Mouse (Mus musculus) heart, postnatal 14 days (tissue): ENCODE results near the gene Cul9. TPM values are rescaled to one million over a fixed set of nuclear protein-coding genes. Genes with fewer than 3 reads are reported as not detected.

Experiments used
- DNase-seq, 2 experiments: peaks; one replicate each; pipeline ENCODE4 v3.0.0; 2021 to 2022
- intact Hi-C: fragments of 180-260 bp; cut with DNase I; formaldehyde crosslinking; loops from one replicate; pipeline ENCODE4 v1.15.1; 2025
- total RNA-seq, 2 experiments: library from RNA; stranded (reverse); gene quantifications; 2 replicates each; pipeline ENCODE4 v1.2.3; 2021

Cul9 gene
- total RNA-seq, 2 experiments from 2014 or later = 17.0 to 18.2 TPM

GRCm38 (mm10) chr17:46554646-46554976, 8.4 kb upstream of the Cul9 start:
- intact Hi-C loops = no loop called here
- peak in 1 of 2 experiments; percentile 40 for DNase-seq

DNA sequence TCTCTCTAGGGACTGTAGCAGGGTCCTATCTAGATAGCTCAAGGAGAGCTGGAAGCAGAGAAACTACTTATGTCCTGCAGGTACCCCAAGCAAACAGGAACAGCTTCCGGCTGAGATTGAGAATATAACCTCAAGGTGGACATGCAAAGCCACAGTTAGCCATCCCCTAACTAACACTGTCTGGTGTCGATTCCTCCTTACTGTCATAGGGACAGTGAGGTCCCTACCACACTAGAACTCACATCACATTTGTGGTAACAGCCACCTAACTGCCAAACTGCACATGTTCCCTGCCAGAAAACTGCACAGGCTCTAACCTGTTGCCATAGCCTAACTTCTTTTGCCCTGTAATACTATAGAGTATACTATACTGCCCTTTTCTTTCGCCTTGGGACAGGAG, 7.7 kb upstream of the Cul9 start:
- intact Hi-C loops = no loop called here

GRCm38 (mm10) chr17:46553469-46553868, 7.3 kb upstream of the Cul9 start:
- intact Hi-C loops = no loop called here

More for the DNA sequence above, 7.7 kb upstream of the Cul9 start:
- no peak for DNase-seq

DNA sequence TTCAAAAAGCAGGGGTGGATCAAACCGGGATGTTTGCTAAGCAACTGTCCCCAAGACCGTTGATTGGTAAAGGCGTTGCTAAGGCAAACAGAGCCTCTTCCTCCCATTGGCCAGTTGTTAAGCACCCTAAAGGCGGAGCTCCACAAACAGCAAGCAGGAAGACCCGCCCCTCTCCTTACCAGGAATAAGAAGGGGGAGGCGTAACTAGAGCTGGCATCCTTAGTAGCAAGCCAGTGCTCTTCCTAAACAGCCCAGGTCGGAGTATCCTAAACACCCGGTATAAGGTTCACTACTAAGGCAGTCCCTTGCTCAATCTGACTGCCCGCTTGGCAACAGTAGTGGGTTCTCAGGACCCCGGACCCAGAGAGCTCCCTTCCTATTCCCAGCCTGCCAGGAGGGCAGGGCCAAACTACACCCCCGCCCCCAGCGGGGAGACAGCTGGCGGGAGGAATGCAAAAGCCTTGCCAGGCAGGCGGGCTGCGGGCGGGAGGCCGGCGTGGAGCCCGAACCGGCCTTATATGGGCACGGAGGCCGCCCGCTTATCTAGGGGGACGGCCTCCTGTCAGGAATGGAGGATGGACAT, 6.7 kb upstream of the Cul9 start:
- intact Hi-C loops = no loop called here
- DNase-seq = peak; percentile 92 to 95

More at GRCm38 (mm10) chr17:46553469-46553868, 7.3 kb upstream of the Cul9 start:
- DNase-seq = peak in 1 of 2 experiments; percentile 13

DNA sequence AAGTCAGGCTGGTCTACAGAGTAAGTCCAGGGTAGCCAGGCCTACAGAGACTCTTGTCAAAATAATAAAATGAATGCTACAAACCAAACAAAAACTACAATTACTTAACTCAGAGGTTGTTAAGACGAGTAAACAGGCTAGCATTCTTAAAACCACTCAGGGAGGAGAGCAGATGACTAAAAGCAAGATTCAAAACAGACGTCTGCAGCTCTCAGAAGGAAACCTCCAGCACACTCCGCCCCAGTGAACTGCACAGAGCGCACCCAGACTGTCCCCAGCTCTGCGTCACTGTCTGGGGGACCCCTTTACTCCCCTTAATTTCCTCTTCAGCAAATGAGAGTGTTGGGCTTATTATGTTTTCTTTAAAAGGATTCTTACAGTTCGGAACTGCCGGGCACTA, 6.0 kb upstream of the Cul9 start:
- DNase-seq = no peak
- intact Hi-C loops = no loop called here

DNA sequence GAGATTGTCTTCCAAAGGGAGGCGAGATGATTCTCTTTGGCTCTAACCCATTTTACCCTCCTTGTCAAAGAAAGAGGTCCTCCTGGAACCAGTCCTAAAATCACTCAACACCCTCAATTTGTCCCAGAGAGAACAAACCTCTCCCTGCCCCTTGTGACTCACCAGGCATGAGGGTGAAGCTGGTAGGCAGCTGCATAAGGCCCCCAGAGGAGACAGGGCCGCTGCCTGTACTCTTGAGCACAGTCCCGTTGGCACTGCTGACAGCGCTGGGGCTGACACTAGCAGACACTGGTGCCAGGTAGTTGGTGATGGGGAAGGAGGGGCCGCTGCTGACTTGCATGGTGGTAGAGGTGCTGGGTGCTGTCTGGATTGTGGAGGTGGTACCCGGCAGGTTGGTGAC, 5.2 kb upstream of the Cul9 start:
- intact Hi-C loops = no loop called here
- peak in 1 of 2 experiments; percentile 31 for DNase-seq

DNA sequence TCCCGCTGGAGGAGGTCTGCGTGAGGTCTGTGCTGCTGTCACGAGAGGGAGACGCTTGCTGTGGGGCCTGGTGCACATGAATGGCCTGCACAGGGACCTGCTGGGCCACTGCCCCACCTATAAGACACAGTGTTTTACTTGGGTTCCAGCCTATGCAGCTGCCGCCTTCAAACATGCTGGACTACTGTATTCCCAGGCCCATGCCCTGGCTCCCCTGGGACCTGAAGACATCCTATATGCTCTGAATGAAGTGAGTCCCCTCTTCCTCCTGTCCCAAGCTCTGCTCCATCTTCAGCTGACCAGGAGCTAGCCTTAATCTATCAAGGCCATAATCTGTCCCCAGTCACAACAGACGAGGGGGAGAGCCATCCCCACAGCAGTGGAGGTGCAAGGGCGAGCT, 4.7 kb upstream of the Cul9 start:
- intact Hi-C loops = no loop called here
- DNase-seq = no peak

DNA sequence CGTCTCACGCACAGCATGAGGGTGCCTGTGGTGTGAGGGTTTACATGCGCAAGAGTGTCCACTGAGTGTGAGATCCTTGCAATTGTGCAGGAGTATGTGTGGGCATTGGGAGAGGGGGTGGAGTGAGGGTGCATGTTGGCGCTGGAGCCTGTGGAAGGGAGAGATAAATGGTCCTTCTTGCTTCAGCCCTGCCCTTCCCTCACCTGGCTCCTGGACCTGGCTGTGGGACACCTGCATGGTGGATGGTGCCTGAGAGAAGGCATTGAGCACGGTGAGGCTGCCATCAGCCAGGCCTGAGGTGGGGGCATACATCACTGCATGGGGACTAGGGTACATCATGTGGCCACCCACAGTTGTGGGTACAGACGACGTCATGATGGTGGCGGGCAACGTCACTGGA, 3.5 kb upstream of the Cul9 start:
- no peak for DNase-seq
- intact Hi-C loops = no loop called here

DNA sequence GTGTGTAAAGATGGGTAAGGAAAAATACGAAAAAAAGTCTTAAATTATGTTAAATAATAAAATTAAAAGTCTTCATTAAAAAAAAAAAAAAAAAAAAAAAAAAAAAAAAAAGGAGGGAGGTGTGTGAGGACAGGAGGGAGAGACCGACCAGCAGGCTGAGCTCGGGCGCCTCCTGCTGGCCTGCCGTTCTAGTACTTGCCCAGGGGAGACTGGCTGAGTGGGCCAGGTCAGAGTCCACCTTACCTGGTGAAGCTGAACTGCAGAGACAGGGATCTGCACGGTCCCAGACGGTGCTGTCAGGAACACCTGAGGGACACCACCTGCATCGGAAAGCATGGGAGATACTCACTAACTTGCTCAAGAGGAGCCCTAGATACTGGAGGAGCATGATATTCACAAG, 3.0 kb upstream of the Cul9 start:
- intact Hi-C loops = no loop called here
- peak; percentile 49 to 61 for DNase-seq

GRCm38 (mm10) chr17:46548741-46549140, 2.6 kb upstream of the Cul9 start:
- intact Hi-C loops = no loop called here
- DNase-seq = no peak

DNA sequence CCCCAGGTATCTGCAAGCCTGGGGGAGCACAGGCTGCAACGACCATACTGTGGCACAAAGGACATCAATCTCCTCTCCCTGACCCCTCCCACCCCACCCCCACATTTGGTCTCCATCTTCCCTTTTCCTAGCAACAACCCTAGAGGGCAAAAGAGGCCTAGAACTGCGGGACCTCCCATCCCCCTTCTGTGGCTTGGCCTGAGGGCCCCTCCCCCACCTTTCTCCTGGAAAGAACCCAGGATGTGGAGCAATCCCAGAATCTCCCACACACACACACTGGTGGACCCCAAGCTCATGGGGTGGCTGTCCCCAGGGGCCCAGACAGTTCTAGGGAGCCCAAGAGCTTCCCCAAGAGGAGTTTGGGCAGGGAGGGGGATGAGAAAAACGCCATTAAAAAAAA, 1.7 kb upstream of the Cul9 start:
- DNase-seq = no peak
- intact Hi-C loops = no loop called here

DNA sequence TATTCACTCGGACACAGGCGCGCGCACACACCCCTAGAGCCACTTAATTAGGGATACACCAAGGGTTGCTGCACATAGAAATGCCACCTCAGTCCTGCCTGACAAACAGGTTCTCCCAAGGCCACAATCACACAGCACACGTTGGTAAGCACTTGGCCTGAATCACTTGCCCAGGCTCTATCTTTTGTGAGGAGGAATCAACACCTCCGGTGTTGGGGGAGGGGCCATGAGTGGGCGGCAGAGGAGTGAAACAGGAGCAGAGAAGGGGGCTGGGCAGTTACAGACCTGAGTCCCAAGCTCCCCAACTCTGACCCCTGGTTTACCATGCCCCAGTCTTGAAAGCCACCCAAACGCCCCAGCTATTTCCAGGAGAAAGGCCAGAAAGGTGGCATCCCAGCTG, 807 bp upstream of the Cul9 start:
- no peak for DNase-seq

DNA sequence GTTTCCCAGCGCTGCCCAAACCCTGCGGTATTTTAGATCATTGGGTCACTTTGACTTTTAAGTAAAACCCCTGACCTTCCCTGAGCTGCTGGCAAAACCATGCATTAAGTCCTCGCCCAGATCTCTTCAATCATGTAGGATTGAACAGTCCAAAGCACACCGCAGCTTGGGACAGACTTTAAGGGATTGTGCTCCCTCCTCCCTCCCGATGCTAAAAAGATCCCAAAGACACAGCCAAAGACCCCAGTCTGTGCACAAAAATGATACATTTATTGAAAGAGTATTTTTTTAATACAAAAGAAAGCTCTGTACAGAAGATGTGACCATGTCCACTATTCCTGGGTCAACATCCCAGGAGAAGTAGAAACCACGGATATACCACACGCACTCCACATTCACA, 403 bp upstream of the Cul9 start:
- DNase-seq = no peak
- intact Hi-C loops = no loop called here

More for the DNA sequence above, 807 bp upstream of the Cul9 start:
- intact Hi-C loops = no loop called here

DNA sequence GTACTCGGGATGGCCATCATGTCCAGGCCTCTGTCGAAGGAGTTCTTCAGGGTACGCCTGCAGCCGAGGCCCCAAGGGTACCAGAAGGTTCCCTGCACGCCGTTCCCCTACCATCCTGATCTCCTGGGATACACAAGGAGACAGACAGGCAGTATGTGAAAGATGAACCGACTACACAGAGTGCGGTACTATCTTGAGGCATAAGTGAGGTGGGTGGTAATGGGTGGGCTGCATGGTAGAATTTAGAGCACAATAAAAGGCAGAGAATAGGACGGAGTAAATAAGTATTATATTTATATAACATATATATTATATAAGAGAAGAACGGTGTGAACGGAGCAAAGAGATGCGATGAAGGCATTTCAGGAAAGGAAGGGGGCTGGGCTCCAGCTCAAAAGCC, 2.5 kb downstream of the Cul9 start:
- intact Hi-C loops = no loop called here
- no peak for DNase-seq

DNA sequence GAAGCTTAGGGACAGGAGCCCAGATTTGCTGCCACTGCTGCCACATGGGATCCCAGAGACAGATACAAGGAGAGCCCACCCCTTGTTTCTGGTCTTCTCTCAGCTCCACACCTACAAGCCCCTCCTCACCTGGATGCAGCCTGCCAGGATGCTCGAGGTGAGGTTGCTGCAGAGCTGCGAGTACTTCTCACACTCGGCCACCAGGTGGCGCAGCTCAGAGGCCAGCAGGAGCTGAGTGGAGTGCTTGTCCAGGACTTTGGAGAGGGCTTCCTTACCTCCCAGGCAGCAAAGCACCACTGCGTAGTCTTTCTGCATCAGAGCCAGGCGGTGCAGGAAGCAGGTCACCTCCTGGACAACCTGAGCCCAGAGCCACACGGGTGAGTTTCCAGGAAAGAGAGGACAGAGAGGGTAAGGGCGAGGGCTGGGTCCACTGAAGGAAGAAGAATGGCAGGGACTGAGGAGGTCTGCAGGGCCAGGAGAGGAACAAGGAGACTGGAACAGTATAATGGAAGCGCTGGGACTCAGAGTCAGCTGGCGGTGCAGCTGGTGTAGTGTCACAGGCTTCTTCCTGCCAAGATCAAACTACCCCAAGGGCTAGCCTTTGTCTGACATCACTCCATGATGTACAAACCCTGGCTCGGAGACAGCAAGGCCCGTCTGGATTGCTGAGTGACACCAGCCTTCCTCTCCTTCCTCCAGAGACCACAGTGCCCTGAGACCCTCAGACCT, 20.4 kb downstream of the Cul9 start:
- intact Hi-C loops = loop anchor here (1.0 to 2.0 kb wide), 3 partner anchors 64 to 189 kb away; no protein-coding TSS in a partner anchor
- peak; percentile 84 to 88 for DNase-seq

- DNase-seq = no peak
- intact Hi-C loops = loop anchor here (1.0 to 2.0 kb wide), 3 partner anchors 64 to 190 kb away; no protein-coding TSS in a partner anchor
These were observed 21.1 kb downstream of the Cul9 start for GRCm38 (mm10) chr17:46525065-46525464.

DNA sequence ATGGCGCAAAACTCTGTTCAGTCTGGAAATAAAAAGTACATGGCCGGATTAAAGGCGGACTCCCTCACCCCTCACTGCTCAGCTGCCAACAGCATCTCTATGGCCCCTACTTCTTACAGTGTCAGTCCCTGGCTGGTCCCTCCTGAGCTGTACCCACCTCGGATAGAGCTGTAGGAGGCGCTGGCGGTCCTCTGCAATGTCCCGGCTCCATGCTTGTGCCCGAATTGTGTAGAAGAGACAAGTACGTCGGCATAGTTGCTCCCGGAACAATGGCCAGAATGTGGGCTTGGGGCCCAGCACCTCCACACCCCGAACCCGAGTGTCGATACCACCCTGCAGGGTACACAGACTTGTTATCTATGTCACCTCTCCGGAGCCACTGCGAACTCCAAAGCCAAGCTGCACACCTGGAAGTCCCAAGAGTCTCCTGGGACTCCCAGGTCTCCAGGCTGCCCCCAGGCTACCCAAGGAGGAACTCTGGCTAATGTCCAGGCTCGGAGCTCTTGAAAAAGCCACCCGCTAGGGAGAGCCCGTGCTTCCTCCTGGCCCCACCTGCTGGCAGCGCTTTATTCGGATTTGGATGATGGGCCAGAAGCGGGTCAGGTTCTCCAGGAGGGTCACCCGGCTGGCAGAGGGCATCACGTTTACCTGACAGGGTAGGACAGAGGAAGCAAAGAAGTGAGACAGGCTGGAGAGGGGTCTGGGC, 24.1 kb downstream of the Cul9 start:
- intact Hi-C loops = no loop called here
- DNase-seq = no peak

DNA sequence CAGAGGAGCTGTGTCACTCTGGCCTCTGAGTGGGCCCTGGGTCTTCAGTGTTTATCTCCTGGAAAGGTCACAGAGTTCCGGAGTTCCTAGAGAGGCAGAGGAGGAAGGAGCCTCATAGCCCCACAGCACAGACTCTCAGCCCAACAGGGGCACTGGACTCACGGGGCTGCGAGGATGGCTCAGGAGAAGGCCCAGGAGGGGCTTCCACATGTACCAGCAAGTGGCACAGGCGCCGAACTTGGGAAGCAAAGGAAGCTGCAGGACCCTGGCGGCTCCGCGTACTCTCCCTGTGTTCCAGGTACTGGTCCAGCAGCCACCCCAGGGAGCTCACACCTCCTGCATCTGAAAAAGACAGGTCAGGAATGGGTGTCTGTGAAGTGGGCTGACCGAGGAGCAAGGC, 25.0 kb downstream of the Cul9 start:
- intact Hi-C loops = no loop called here
- no peak for DNase-seq

- DNase-seq = peak in 1 of 2 experiments; percentile 18
- intact Hi-C loops = no loop called here
These were observed 25.7 kb downstream of the Cul9 start for GRCm38 (mm10) chr17:46520385-46520979.

DNA sequence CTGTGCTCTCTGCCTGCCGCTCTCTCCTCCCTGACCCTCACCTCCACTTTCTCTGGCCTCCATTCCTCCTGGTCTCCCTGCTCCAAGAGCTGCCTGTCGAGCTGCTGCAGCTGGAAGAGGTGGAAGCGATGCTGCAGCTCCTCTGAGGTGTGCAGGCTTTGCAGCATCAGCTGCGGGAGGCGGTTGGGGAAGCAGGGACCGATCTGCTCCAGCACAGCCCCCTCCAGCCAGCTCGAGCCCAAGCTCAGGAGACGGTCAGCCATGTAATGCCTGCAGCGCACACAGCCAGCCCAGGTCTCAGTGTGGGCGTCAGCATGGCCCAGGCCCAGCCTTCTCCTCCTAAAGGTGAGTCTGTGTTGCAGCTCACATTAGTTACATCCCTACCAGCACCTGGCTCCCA, 26.2 kb downstream of the Cul9 start:
- intact Hi-C loops = no loop called here
- DNase-seq = no peak

GRCm38 (mm10) chr17:46513329-46513728, 32.9 kb downstream of the Cul9 start:
- intact Hi-C loops = no loop called here
- DNase-seq = no peak
